Mouse (Mus musculus) brain, embryonic 14.5 days (tissue): Measurements from ENCODE around the gene Tln1.

Experiments used
- CTCF ChIP-seq: fragments of 200-500 bp; IDR thresholded peaks from 2 replicates; pipeline ENCODE4 v1.5.1; 2012; ENCODE audit warnings: inconsistent platforms, mild to moderate bottlenecking, moderate library complexity, borderline replicate concordance; ENCODE audit not compliant: insufficient read depth, insufficient read length; ENCODE audit errors: extremely low read depth
- POLR2A ChIP-seq: fragments of 200-500 bp; IDR thresholded peaks from 2 replicates; pipeline ENCODE4 v1.6.1; 2012; ENCODE audit warnings: mild to moderate bottlenecking, inconsistent platforms, borderline replicate concordance; ENCODE audit not compliant: poor library complexity, insufficient read depth, insufficient read length, severe bottlenecking; ENCODE audit errors: extremely low read depth

- TF ChIP-seq POLR2A, result no peak
- TF ChIP-seq CTCF, result no peak
Measured at GRCm38 (mm10) chr4:43533270-43533669, 29.2 kb downstream of the Tln1 start.
